Comparison of ENCODE assay signal across 19 mouse cellular contexts in the genomic region with DNA sequence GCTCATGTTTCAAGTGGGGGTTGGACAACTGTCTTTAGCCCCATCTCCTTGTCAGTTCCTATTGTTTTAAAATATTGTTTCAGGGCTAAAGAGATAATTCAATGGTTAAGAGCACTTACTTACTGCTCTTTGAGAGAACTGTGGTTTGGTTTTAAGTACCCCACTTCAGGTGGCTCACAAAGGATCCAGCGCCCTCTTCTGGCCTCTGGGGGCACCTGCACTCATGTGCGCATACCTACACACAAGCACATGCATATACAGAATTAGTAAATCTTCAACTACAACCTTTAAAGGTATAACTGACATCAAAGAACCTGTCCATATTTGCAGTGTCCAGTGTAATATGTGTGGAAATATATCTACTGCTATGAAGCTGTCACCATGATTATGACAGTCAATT.
A peak's percentile ranks its signal among the peaks of the same experiment; 100 is the strongest.
DNase-seq lines count a peak whose midpoint lies in the region; ATAC-seq and TF ChIP-seq lines count a peak whose summit lies in the region.
"Had no signal": no experiment of that assay in that cellular context is flagged by ENCODE, and none has a peak within 500 bp of the region (broad histone marks: within the 10 kb centered on the region; RNA-seq: fewer than 3 reads in every experiment).

No protein-coding gene starts in this region.

- peak; percentile 32 for TF ChIP-seq CTCF in forebrain, postnatal 0 days (IDR thresholded peaks at IDR 0.05; ENCODE audit: low read depth)
- peak; percentile 67 for TF ChIP-seq CTCF in layer of hippocampus, adult 2 months (conservative IDR thresholded peaks at IDR 0.05)
- TF ChIP-seq CTCF in CH12.LX (conservative IDR thresholded peaks at IDR 0.05 in 1 of 2, IDR thresholded peaks at IDR 0.05 in 1 of 2; ENCODE audit: low read depth in 2 of 2, low read length in 2 of 2), result peak in 1 of 2 experiments; percentile 35; a peak in 1 of 4 replicates

- no peak for TF ChIP-seq EP300 in CH12.LX (IDR thresholded peaks at IDR 0.05; ENCODE audit: low read length)

- dilution Hi-C loops in CH12.LX (cut with MboI; ENCODE audit: extremely low pct_ligation_motif_present, extremely low pct_unique_long_range_greater_than_20kb, low sequenced_read_pairs), result no loop called here

- no peaks in the 10 kb centered on the region for H3K9me3 ChIP-seq in forebrain, postnatal 0 days (ENCODE audit: low read length)
- no peaks in the 10 kb centered on the region for H3K9me3 ChIP-seq in forebrain, embryonic 14.5 days (replicated peaks; ENCODE audit: control insufficient read depth, low read length)
- peaks cover 7% of the 10 kb centered on the region for H3K9me3 ChIP-seq in CH12.LX (replicated peaks; ENCODE audit: low read length)
- H3K9me3 ChIP-seq: embryonic facial prominence, embryonic 13.5 days; forebrain, embryonic 12.5 days; liver, embryonic 15.5 days had no signal

- H3K4me3 ChIP-seq in forebrain, postnatal 0 days (ENCODE audit: low read depth, low read length), result no peak overlapping the region
- no peak overlapping the region for H3K4me3 ChIP-seq in forebrain, embryonic 14.5 days (ENCODE audit: low read depth, low read length)
- H3K4me3 ChIP-seq in layer of hippocampus, adult 2 months, result no peak overlapping the region
- no peak overlapping the region for H3K4me3 ChIP-seq in CH12.LX (replicated peaks in 1 of 3; ENCODE audit: low read depth in 2 of 3, low read length in 2 of 3, poor library complexity in 1 of 3)
- no peak overlapping the region for H3K4me3 ChIP-seq in brown adipose tissue, adult 24 weeks (ENCODE audit: insufficient read depth, low read depth, low read length)
- H3K4me3 ChIP-seq: embryonic facial prominence, embryonic 13.5 days; forebrain, embryonic 12.5 days; heart, embryonic 13.5 days; liver, embryonic 15.5 days had no signal

- H3K79me2 ChIP-seq in CH12.LX (replicated peaks; ENCODE audit: control insufficient read depth, extremely low read depth, insufficient read depth, poor library complexity, severe bottlenecking), result no peaks in the 10 kb centered on the region

- no peak; the same call in 1 of the 2 replicates for TF ChIP-seq RAD21 in CH12.LX (IDR thresholded peaks at IDR 0.05; ENCODE audit: low read depth, low read length)

- no peak for DNase-seq in forebrain, postnatal 0 days
- no peak for DNase-seq in forebrain, embryonic 14.5 days (ENCODE audit: low spot score)
- no peak for DNase-seq in layer of hippocampus, adult 2 months (ENCODE audit: low spot score in 2 of 2)
- no peak for DNase-seq in layer of hippocampus, adult 18-20 months (ENCODE audit: low spot score in 2 of 2)
- DNase-seq in CH12.LX (ENCODE audit: extremely low read depth), result no peak
- DNase-seq in spleen, postnatal 36 days (ENCODE audit: low spot score in 2 of 2), result no peak
- DNase-seq in kidney, adult 11 months, result no peak
- DNase-seq: adrenal gland, postnatal 10 days; cerebellum, postnatal 36 days; layer of hippocampus, adult 9-11 months; midbrain, embryonic 14.5 days; right cerebral cortex, postnatal 4 days had no signal

- in situ Hi-C loops in CH12.LX (cut with MboI; ENCODE audit: low pct_ligation_motif_present, low pct_unique_long_range_greater_than_20kb, low sequenced_read_pairs), result no loop called here

- peaks cover 19% of the 10 kb centered on the region for H3K4me1 ChIP-seq in forebrain, postnatal 0 days (ENCODE audit: insufficient read depth)
- H3K4me1 ChIP-seq in forebrain, embryonic 14.5 days (ENCODE audit: control insufficient read depth, insufficient read depth, low read length), result peaks cover 22% of the 10 kb centered on the region
- H3K4me1 ChIP-seq in CH12.LX (ENCODE audit: control insufficient read depth in 1 of 2, insufficient read depth in 2 of 2), result peaks cover 7 to 18% of the 10 kb centered on the region in 2 experiments
- H3K4me1 ChIP-seq in brown adipose tissue, adult 24 weeks (ENCODE audit: control insufficient read depth, insufficient read depth, insufficient read length, low read length), result peaks cover 40% of the 10 kb centered on the region
- H3K4me1 ChIP-seq: liver, embryonic 15.5 days had no signal

- TF ChIP-seq POLR2A in CH12.LX (IDR thresholded peaks at IDR 0.05; ENCODE audit: low read depth, low read length), result no peak

- no peaks in the 10 kb centered on the region for H3K36me3 ChIP-seq in forebrain, postnatal 0 days (ENCODE audit: insufficient read depth)
- no peaks in the 10 kb centered on the region for H3K36me3 ChIP-seq in forebrain, embryonic 14.5 days (ENCODE audit: control insufficient read depth, insufficient read depth, low read length)
- no peaks in the 10 kb centered on the region for H3K36me3 ChIP-seq in CH12.LX (replicated peaks in 1 of 2; ENCODE audit: control insufficient read depth in 1 of 2, insufficient read depth in 1 of 2, low read length in 1 of 2)
- H3K36me3 ChIP-seq: forebrain, embryonic 12.5 days; heart, embryonic 13.5 days; liver, embryonic 15.5 days had no signal

- ATAC-seq in forebrain, postnatal 0 days, result no peak
- no peak for ATAC-seq in forebrain, embryonic 14.5 days
- ATAC-seq: hindbrain, embryonic 16.5 days had no signal

- H3K27ac ChIP-seq in forebrain, postnatal 0 days (ENCODE audit: low read depth, low read length), result no peak overlapping the region
- no peak overlapping the region for H3K27ac ChIP-seq in forebrain, embryonic 14.5 days (ENCODE audit: low read depth, low read length)
- H3K27ac ChIP-seq in layer of hippocampus, adult 2 months, result peak overlapping the region; percentile 90
- H3K27ac ChIP-seq in CH12.LX (ENCODE audit: insufficient read depth, low read depth), result no peak overlapping the region
- H3K27ac ChIP-seq in brown adipose tissue, adult 24 weeks (replicated peaks; ENCODE audit: low read depth, low read length), result peak overlapping the region; percentile 96
- H3K27ac ChIP-seq: embryonic facial prominence, embryonic 13.5 days; forebrain, embryonic 12.5 days; heart, embryonic 13.5 days; liver, embryonic 15.5 days; macrophage had no signal

- no peak overlapping the region for H3K9ac ChIP-seq in forebrain, postnatal 0 days
- H3K9ac ChIP-seq in forebrain, embryonic 14.5 days (ENCODE audit: low read length), result no peak overlapping the region
- H3K9ac ChIP-seq in CH12.LX (ENCODE audit: insufficient read depth, low read depth), result no peak overlapping the region
- H3K9ac ChIP-seq: embryonic facial prominence, embryonic 13.5 days; forebrain, embryonic 12.5 days; heart, embryonic 13.5 days; liver, embryonic 15.5 days had no signal

- H3K27me3 ChIP-seq in forebrain, postnatal 0 days (ENCODE audit: insufficient read depth, low read length), result no peaks in the 10 kb centered on the region
- H3K27me3 ChIP-seq in forebrain, embryonic 14.5 days (replicated peaks; ENCODE audit: control insufficient read depth, insufficient read depth, low read length), result no peaks in the 10 kb centered on the region
- no peaks in the 10 kb centered on the region for H3K27me3 ChIP-seq in CH12.LX (replicated peaks)
- H3K27me3 ChIP-seq: embryonic facial prominence, embryonic 13.5 days; forebrain, embryonic 12.5 days; heart, embryonic 13.5 days; liver, embryonic 15.5 days had no signal

- 90% methylated on average over 2 of the region's 2 CpGs for WGBS in forebrain, postnatal 0 days
- WGBS in forebrain, embryonic 14.5 days, result 82% methylated on average over 2 of the region's 2 CpGs

- no peak overlapping the region for H3K4me2 ChIP-seq in forebrain, postnatal 0 days (ENCODE audit: low read depth)
- no peak overlapping the region for H3K4me2 ChIP-seq in forebrain, embryonic 14.5 days (ENCODE audit: low read length)
- H3K4me2 ChIP-seq in CH12.LX (ENCODE audit: insufficient read depth, low read depth, poor library complexity, severe bottlenecking), result no peak overlapping the region
- H3K4me2 ChIP-seq: embryonic facial prominence, embryonic 13.5 days; forebrain, embryonic 12.5 days; heart, embryonic 13.5 days; liver, embryonic 15.5 days had no signal

TF ChIP-seq in CH12.LX, 34 proteins besides CTCF, POLR2A, EP300 and RAD21:
- TF ChIP-seq SMC3 (IDR thresholded peaks at IDR 0.05; ENCODE audit: low read depth, low read length) (0 out of 2 replicates have a peak, but pooled peaks have one; percentile 13), ZNF384 (IDR thresholded peaks at IDR 0.05; ENCODE audit: low read depth, low read length) (no peak)

Comparison
In these comparisons a context has a peak if more than half of its experiments do, and no peak if none do; other contexts are left out.
1. H3K27ac ChIP-seq: peak in layer of hippocampus, adult 2 months (single experiment) and brown adipose tissue, adult 24 weeks (single experiment); none in forebrain, postnatal 0 days (single experiment), forebrain, embryonic 14.5 days (single experiment) and CH12.LX (single experiment).